Mouse (Mus musculus): ENCODE measurements at regions not wholly inside any gene's neighbourhood (a gene's known extent, or its start where the extent isn't known, plus 50 kb on each side); places are given as distances from the start of the nearest gene placed in this dataset.

DNA sequence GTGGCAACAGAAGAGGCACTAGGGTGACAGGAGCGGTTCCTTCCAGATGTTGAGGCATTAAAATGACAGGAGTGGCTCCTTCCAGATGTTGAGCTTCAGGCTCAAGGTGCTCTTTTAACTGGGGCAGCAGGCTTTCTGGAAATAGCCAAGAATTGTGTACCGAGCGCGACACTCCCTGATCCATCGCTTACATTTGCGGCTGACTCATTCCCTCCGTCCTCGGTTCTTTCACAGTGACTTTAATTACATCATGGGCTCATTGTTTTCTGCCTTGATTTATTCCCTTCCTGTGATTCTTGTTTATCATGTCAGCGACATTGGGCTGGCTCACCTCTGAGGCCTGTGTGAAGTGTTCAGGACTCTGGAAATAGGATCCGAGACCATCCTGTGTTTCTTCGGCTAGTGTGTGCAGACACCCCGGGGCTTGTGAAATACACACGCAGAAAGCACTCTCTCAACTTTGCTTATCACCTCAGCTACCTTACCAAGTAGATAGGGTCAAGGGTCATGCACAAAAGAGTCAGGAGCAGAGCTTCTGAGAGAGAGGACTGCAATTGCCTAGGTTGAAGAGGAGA, 63.1 kb upstream of the Slc35c1 start:
- 0 out of 2 replicates have a peak, but pooled peaks cover 2% of the 10 kb centered on the region for H3K4me1 ChIP-seq
- H3K9ac ChIP-seq, result no peak overlapping the region
- WGBS, result 80% methylated on average over 13 of the region's 13 CpGs
- H3K9me3 ChIP-seq, result no peaks in the 10 kb centered on the region
- no peak overlapping the region for H3K27ac ChIP-seq
- ATAC-seq (ENCODE audit: insufficient number of reproducible peaks, low FRiP score, low TSS enrichment, low read depth), result no peak
- no peak overlapping the region for H3K4me2 ChIP-seq
- no peaks in the 10 kb centered on the region for H3K27me3 ChIP-seq
- H3K36me3 ChIP-seq, result no peaks in the 10 kb centered on the region
- H3K4me3 ChIP-seq, result no peak overlapping the region

DNA sequence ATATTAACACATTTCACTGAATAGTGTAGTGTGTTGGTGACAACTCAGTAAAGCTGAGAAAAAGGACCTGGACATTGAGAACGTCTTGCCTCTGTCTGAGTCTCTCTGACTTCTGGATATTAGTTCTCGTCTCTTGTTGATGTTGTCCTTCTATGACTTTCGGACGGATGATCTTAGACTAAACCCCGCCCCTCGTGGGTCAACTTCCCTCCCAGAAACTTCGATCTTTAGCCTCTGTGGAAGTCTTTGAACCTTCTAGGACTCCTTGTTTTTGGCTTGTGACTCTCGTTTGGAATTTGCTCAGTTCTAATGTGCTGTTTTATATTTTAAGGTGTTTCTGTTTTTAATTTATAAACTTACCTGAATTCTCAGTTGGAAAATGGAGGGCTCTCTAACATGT, 61.2 kb upstream of the Slc35c1 start:
- no peak for ATAC-seq (ENCODE audit: insufficient number of reproducible peaks, low FRiP score, low TSS enrichment, low read depth)
- 70% methylated on average over 8 of the region's 8 CpGs for WGBS
- H3K4me2 ChIP-seq, result no peak overlapping the region

DNA sequence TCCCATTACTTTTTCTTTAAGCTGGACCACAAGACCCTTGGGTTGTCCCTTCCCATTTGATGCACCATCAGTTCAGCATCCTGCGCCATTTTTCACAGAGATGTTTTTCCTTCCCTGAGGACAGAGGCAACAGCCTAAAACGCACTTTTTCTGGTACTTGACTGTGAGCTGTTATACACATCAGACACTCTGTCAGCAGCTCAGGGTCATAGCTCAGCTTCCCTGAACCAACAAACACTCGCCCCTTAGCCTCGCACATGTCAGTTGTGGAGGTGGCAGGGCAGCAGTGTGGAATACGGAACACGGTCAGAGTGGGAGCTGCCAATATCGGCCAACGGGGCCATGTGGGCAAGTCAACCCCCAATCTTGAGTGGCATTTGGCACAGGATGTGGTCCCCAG, 59.1 kb upstream of the Slc35c1 start:
- no peak overlapping the region for H3K4me2 ChIP-seq
- H3K27ac ChIP-seq, result no peak overlapping the region
- H3K27me3 ChIP-seq, result no peaks in the 10 kb centered on the region
- no peak overlapping the region for H3K4me3 ChIP-seq
- 82% methylated on average over 8 of the region's 8 CpGs for WGBS
- ATAC-seq (ENCODE audit: insufficient number of reproducible peaks, low FRiP score, low TSS enrichment, low read depth), result no peak
- 0 out of 2 replicates have a peak, but pooled peaks cover 2% of the 10 kb centered on the region for H3K4me1 ChIP-seq
- H3K9me3 ChIP-seq, result no peaks in the 10 kb centered on the region
- no peaks in the 10 kb centered on the region for H3K36me3 ChIP-seq
- H3K9ac ChIP-seq, result no peak overlapping the region

More for the DNA sequence above, 61.2 kb upstream of the Slc35c1 start:
- Histone ChIP-seq H3K27me3 (no peaks in the 10 kb centered on the region), H3K36me3 (no peaks in the 10 kb centered on the region), H3K4me1 (0 out of 2 replicates have a peak, but pooled peaks cover 2% of the 10 kb centered on the region), H3K9me3 (no peaks in the 10 kb centered on the region), H3K4me3 (no peak overlapping the region), H3K9ac (no peak overlapping the region), H3K27ac (no peak overlapping the region)

GRCm38 (mm10) chr2:92518891-92519290, 58.6 kb upstream of the Slc35c1 start:
- Histone ChIP-seq H3K9ac (no peak overlapping the region), H3K36me3 (no peaks in the 10 kb centered on the region), H3K4me2 (no peak overlapping the region), H3K4me3 (no peak overlapping the region), H3K9me3 (no peaks in the 10 kb centered on the region), H3K4me1 (0 out of 2 replicates have a peak, but pooled peaks cover 2% of the 10 kb centered on the region), H3K27me3 (no peaks in the 10 kb centered on the region), H3K27ac (no peak overlapping the region)
- WGBS, result 72% methylated on average over 8 of the region's 8 CpGs
- ATAC-seq (ENCODE audit: insufficient number of reproducible peaks, low FRiP score, low TSS enrichment, low read depth), result no peak

GRCm38 (mm10) chr2:92514961-92515360, 54.6 kb upstream of the Slc35c1 start:
- Histone ChIP-seq H3K27me3 (no peaks in the 10 kb centered on the region), H3K4me1 (0 out of 2 replicates have a peak, but pooled peaks cover 2% of the 10 kb centered on the region), H3K27ac (no peak overlapping the region), H3K36me3 (no peaks in the 10 kb centered on the region), H3K9me3 (no peaks in the 10 kb centered on the region), H3K4me2 (no peak overlapping the region), H3K4me3 (no peak overlapping the region), H3K9ac (no peak overlapping the region)
- 50% methylated on average over 6 of the region's 6 CpGs for WGBS
- ATAC-seq (ENCODE audit: insufficient number of reproducible peaks, low FRiP score, low TSS enrichment, low read depth), result no peak

GRCm38 (mm10) chr2:92511771-92512744, 51.7 kb upstream of the Slc35c1 start:
- no peaks in the 10 kb centered on the region for H3K27me3 ChIP-seq
- H3K9me3 ChIP-seq, result no peaks in the 10 kb centered on the region
- 54% methylated on average over 6 of the region's 6 CpGs for WGBS
- no peaks in the 10 kb centered on the region for H3K36me3 ChIP-seq
- no peak overlapping the region for H3K27ac ChIP-seq
- H3K4me3 ChIP-seq, result no peak overlapping the region
- H3K4me2 ChIP-seq, result no peak overlapping the region
- H3K9ac ChIP-seq, result no peak overlapping the region
- H3K4me1 ChIP-seq, result 0 out of 2 replicates have a peak, but pooled peaks cover 2% of the 10 kb centered on the region
- no peak for ATAC-seq (ENCODE audit: insufficient number of reproducible peaks, low FRiP score, low TSS enrichment, low read depth)

Measured in limb, embryonic 15.5 days (tissue).